Mouse (Mus musculus) urinary bladder, postnatal 0 days (tissue): ENCODE measurements around the gene Crtc2. TPM values are rescaled to one million over a fixed set of nuclear protein-coding genes. Genes with fewer than 3 reads are reported as not detected.

Source experiments
- microRNA-seq: library from miRNA; unstranded; fragments of <30 nt; microRNA quantifications from one replicate; pipeline ENCODE4, GENCODE M21; 2016
- polyA plus RNA-seq: library from polyadenylated mRNA; unstranded; fragments of >200 nt; fragmentation: Nextera tagmentation; extraction: Ambion mirVana; gene quantifications from 2 replicates; pipeline ENCODE4 v1.2.1, GENCODE M21; 2015

Crtc2 gene
- 12.1 and 12.4 TPM in 2 replicates for polyA plus RNA-seq

GRCm38 (mm10) chr3:90253653-90254418 is at the start of gene Crtc2:
Crtc2 (plus strand) TSS chr3:90254163.

DNA sequence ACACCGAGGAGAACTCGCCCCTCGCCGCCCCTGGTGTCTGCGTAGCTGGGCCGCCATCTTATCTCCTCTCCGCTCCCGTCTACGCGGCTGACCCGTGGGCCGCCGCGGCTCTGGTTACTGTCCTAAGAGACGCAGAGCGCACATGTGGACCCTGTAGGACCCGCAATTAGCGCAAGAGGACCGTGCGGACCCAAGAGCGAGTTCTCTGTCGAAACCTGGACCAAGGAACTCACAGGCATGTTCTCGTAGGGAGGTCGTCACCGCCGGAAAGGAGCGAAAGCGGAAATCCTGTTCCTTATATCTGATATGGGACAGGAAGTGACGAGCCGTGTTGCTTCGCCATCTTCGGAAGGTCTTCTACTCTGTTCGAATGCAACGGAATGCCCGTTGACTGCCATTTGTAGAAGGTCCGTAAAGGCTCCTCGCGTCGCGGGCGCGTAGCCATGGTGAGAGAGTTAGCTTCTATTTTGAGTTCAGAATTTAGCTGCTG is 40.5 kb upstream of the Crtc2 start, which contains the start of the genes Rps27 and Rab13:
Gene Rps27, minus strand, starts transcription at position 275 of the 490 bp plus-strand sequence.
Gene Rab13, plus strand, starts transcription at position 319 of the 490 bp plus-strand sequence.

GRCm38 (mm10) chr3:90231507-90232333 is 22.2 kb upstream of the Crtc2 start, which contains the start of gene Jtb:
Jtb (plus strand) TSS chr3:90231597.

DNA sequence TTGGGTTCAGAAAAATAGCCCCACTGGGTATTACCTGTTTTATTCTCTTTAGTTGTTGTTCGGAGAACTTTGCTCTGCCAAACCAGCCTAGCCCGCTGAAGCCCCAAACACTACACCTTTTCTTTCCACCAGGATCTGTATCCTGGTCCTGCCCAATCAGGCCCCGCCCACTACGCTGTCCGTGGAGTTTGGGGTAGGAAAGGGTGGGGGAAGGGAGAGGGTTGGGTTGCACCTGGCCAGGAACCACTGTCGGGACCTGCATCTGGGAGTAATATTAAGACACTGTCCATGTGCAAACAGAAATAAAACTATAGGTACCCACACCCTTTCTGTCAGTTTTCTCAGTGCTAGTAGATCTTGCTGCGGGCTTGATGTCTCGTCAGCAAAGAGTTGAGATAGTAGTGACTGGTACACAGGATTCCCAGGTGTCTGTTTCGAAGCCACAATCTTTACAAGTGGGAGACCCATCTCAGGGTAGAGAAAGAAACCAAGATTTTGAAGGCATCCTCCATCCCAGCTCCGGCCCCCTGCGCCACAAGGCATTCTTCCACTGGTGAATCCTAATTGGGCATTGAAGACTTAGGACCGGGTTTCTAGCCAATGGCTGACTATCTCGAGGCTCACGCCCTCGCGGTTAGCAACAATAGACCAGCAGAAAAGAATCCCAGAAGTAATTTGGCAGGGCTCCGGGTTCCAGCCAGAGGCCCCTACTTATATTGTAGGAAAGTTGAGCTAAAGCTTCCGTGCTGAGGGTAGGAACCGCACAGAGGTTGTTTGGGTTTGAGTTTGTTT is 10.8 kb upstream of the Crtc2 start, which contains the start of gene Creb3l4:
Gene Creb3l4, minus strand, starts transcription at position 529 of the 792 bp plus-strand sequence.

DNA sequence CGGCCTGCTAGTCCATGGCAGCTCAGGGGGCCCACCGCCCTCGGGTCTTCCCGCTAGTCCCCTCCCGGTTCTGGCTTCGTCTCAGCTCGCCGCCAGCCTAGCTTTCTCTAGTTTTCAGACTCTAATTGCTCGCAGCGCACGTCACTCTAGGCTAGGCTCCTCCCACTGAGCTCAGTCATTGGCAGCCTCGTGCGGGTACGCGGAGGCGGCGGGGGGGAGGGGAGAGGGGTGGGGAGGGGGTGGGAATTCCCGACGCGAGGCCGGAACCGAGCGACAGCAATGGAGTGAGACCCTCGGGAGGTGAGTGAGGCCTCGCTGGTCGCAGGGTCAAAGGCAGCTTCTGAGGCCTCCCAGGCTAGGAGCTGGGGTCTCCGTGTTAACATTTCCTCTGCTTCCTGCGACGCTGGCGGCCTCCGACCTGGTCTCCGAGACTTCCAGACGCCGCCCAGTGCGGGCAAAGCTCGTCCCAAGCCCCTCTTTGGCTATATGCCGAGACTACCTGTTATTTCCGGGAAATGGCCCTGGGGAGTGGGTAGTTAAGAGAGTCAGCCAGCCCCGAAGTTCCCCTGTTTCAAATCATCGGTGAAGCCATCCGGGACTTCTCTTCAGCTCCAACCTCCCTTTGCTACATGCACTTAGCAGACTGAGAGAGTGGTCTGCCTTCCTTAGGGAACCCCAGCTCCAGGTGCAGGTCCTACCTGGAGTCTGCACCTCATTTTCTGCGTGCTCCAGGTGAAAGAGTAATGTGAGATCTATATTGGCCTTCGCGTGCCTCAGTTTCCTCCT is 5.8 kb upstream of the Crtc2 start, which contains the start of gene Slc39a1:
Gene Slc39a1, plus strand, starts transcription at position 213 of the 786 bp plus-strand sequence.

DNA sequence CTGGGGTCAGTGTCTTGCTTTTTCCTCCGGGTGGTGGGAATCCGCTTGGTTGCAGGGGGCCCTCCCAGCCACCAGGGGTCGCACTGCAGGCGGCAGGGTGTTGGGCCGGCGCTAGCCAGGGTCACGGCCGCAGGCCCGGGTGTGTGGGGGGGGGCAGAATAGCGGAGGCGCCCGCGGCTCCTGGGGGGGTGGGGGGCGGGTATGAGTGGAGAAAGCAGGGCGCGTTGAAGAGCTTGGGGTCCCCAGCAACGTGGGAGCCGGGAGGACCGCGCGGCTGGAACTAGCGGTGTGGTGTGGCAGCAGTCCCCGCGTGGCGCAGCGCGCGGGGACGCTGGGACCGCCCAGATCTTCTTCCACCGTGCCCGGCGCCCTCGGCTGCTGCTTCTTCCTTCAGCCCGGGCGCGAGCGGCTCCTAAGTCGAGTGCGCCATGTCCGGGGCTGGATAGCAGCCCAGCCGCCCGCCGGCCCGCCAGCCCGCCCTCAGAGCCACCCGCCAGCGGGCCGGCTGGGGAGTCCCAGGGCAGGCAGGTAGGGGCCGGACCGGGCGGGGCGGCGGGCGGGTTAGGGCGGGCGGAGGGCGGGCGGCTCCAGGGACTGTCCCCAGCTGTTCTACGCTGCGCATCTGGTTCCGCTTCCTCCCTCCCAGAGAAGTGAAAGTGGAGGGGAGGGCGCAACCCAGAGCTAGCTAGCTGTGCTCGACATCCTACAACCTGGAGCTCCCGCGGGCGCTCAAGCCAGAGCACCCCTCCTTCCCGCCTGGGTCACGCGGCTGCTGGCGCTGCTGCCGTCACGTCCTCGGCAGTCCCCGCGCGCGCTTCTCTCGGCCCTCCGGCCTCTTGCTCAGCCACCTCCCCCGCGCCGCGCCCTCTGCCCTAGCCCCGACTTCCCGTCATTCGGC is 11.3 kb downstream of the Crtc2 start, which contains the start of gene Dennd4b:
Gene Dennd4b, plus strand, starts transcription at position 152 of the 898 bp plus-strand sequence.

DNA sequence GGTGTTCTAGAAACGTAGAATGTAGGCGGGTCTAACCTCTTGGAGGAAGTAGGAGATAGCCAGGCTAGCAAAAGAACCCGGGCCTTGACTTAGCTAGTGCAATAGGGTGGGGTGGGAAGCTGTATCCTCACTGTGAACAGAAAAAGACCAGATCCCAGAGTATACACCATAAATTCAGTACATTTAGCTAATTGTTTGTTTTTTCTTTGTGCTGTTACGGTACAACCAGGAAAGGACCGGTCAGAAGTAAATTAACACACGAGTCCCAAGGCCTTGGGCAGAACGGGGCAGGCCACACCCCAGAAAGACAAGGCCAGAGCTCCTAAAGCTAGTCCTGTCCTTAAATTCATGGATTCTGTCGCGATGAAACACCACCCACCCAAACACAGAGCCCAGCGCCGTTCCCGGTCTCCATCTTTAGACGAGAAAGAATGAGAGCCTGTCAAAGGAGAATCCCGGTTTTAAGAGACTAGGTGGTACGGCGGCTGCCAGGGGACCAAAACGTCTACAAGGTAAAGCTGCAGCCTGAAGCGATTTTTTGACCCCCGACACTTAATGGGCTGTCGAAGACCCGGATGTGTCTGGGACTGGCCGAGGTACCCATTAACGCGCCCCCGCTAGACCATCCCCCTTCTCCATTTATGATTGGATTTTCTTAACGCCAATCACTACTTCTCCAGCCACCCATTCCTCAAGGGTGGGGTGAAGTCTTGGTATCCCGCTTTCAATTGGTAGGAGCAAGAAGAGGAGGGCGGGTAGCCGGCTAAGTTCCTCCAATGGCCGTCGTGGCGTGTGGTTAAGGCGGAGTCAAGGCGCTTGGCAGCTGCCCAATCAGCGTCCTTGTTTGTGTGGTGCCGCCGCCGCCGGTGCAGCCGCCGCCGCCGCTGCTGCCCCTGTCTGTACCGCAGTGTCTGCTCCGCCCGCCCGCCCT is 38.6 kb downstream of the Crtc2 start, which contains the start of gene Gatad2b:
Gene Gatad2b, plus strand, starts transcription at position 834 of the 931 bp plus-strand sequence.

Small RNA genes within 50 kb of the gene (microRNA-seq; reads per million reads assigned to microRNA genes)
- gene Mir7012 = not detected

Other genes starting within 250 kb of the Crtc2 start
- gene 4933434E20Rik, start 202.5 kb upstream of the Crtc2 start, polyA plus RNA-seq = 117 and 119 TPM in 2 replicates
- 80.9 and 113 TPM in 2 replicates for gene Ubap2l, start 201.5 kb upstream of the Crtc2 start, polyA plus RNA-seq
- gene Tpm3, start 181.5 kb upstream of the Crtc2 start, polyA plus RNA-seq = 328 and 388 TPM in 2 replicates
- 0.06 and 0.08 TPM in 2 replicates for gene Nup210l, start 150.0 kb upstream of the Crtc2 start, polyA plus RNA-seq
- 1,219 and 1,471 TPM in 2 replicates for gene Rps27, start 40.5 kb upstream of the Crtc2 start, polyA plus RNA-seq
- gene Rab13, start 40.5 kb upstream of the Crtc2 start, polyA plus RNA-seq = 20.8 and 21.2 TPM in 2 replicates
- 107 and 109 TPM in 2 replicates for gene Jtb, start 22.6 kb upstream of the Crtc2 start, polyA plus RNA-seq
- gene Creb3l4, start 10.7 kb upstream of the Crtc2 start, polyA plus RNA-seq = 1.3 and 1.9 TPM in 2 replicates
- gene Slc39a1, start 6.0 kb upstream of the Crtc2 start, polyA plus RNA-seq = 123 and 150 TPM in 2 replicates
- gene Dennd4b, start 11.0 kb downstream of the Crtc2 start, polyA plus RNA-seq = 1.9 and 2.2 TPM in 2 replicates
- 5.8 and 6.5 TPM in 2 replicates for gene Gatad2b, start 39.0 kb downstream of the Crtc2 start, polyA plus RNA-seq
- 6.9 and 8.3 TPM in 2 replicates for gene Slc27a3, start 135.8 kb downstream of the Crtc2 start, polyA plus RNA-seq
- gene Ints3, start 179.5 kb downstream of the Crtc2 start, polyA plus RNA-seq = 9.2 and 9.7 TPM in 2 replicates
- gene Npr1, start 211.7 kb downstream of the Crtc2 start, polyA plus RNA-seq = 3.0 and 4.5 TPM in 2 replicates
- gene Ilf2, start 222.0 kb downstream of the Crtc2 start, polyA plus RNA-seq = 59.7 and 65.9 TPM in 2 replicates
- 91.6 and 102 TPM in 2 replicates for gene Snapin, start 236.9 kb downstream of the Crtc2 start, polyA plus RNA-seq